Mouse (Mus musculus) heart, embryonic 10.5 days (tissue): Measurements from ENCODE around the gene Trim34a. TPM values are rescaled to one million over a fixed set of nuclear protein-coding genes. Genes with fewer than 3 reads are reported as not detected.
"Not testable (repeated sequence)": the region's sequence is repeated elsewhere in the genome, so short reads cannot be mapped to it uniquely, and the experiment has no call there.

Experiments
- DNase-seq: peaks from one replicate; pipeline ENCODE4 v3.0.0-alpha.2; 2017; ENCODE audit warnings: low spot score
- H3K27ac ChIP-seq: fragments of 300-500 bp; sonication (generic); 2 replicates; pipeline ENCODE4 v1.5.1; 2016; ENCODE audit warnings: mild to moderate bottlenecking
- H3K27me3 ChIP-seq: fragments of 300-500 bp; sonication (generic); 2 replicates; pipeline ENCODE4 v1.6.1; 2016; ENCODE audit warnings: mild to moderate bottlenecking; ENCODE audit not compliant: poor library complexity, insufficient read depth, severe bottlenecking
- H3K36me3 ChIP-seq: fragments of 300-500 bp; sonication (generic); 2 replicates; pipeline ENCODE4 v1.6.1; 2016; ENCODE audit warnings: mild to moderate bottlenecking, moderate library complexity
- H3K4me1 ChIP-seq: fragments of 300-500 bp; sonication (generic); 2 replicates; pipeline ENCODE4 v1.6.1; 2016; ENCODE audit warnings: mild to moderate bottlenecking
- H3K4me3 ChIP-seq: fragments of 300-500 bp; sonication (generic); 2 replicates; pipeline ENCODE4 v1.5.1; 2016; ENCODE audit warnings: mild to moderate bottlenecking, moderate library complexity
- H3K9me3 ChIP-seq: fragments of 300-500 bp; sonication (generic); 2 replicates; pipeline ENCODE4 v1.6.1; 2016; ENCODE audit warnings: mild to moderate bottlenecking, moderate library complexity
- WGBS: fragments of 180-500 bp; shearing (Covaris S2); methylation state at CpG from one replicate; pipeline ENCODE4 v1.1.7; 2016; 5-methylcytosine and 5-hydroxymethylcytosine counted together
- polyA plus RNA-seq: library from polyadenylated mRNA; unstranded; fragments of >200 nt; fragmentation: Nextera tagmentation; extraction: Ambion mirVana; gene quantifications from 2 replicates; pipeline ENCODE4 v1.2.1, GENCODE M21; 2016

Trim34a gene
- polyA plus RNA-seq, 1 experiment from 2014 or later = 1.6 TPM

DNA sequence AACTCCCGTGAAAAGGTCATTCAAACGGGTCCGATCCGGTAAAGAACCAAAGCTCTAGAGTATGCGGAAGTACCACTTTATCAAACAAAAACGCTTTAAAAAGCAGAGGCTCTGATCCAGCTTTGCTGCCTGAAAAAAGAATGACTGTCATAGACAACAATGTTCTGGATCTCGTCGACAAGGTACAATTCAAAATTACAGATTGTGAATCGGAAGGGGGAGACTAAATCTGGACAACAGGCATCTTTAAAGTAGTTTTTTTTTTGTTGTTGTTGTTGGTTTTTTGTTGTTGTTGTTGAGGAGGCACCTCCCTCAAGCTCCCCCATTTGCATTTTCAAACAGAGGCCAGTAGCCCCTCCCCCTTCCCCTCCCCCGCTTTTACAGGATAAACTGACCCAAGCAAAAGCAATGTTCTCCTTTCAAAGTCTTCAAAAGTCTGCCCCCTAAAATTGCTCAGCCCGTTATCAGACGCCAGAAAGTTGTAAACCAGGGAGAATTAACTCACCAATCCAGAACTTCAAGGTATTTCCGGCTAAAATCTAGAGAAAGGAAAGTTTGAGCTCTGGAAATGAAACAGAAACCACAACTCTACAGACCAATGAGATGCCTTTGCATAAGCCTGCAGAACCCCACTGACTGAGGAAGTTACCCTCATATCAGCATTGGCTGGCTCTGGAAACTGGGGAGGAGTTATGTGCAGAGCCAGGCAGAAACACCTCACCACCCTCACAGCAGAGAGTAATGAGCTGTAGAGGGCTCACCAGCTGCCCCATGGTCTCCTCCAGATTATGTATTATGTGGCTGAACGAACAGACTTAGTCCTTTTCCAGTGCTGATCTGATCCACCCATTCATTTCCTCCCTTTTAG is 43.6 kb downstream of the Trim34a start, which contains the start of gene Trim5:
Gene Trim5, minus strand, starts transcription at position 519 of the 868 bp plus-strand sequence.
- not testable (repeated sequence) for H3K9me3 ChIP-seq, H3K27me3 ChIP-seq, DNase-seq, H3K36me3 ChIP-seq, H3K27ac ChIP-seq, H3K4me1 ChIP-seq
- 37% methylated on average over 14 of the region's 14 CpGs for WGBS
- peak within 1 kb of the TSS; percentile 38 for H3K4me3 ChIP-seq

DNA sequence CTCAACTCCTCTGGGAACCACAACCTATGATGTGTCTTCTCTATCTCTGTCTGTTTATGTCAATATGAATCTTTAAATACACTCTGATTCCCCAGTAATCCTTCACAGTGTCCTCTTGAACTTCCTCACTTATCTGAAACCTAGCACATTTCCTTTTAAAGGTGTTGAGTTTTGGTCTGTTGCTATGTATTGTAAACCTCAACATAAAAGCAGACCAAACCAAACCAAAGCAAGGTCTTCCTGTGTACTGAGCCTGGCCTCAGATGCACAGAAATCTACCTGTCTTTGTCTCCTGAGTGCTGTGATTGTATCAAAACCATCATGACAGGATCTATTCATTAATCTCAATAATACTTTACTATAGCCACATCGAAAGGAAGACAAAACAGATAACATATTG is 46.4 kb downstream of the Trim34a start:
- no peak overlapping the region for H3K27ac ChIP-seq
- 90% methylated on average over 1 of the region's 1 CpGs for WGBS
- no peaks in the 10 kb centered on the region for H3K9me3 ChIP-seq
- no peak for DNase-seq
- no peaks in the 10 kb centered on the region for H3K27me3 ChIP-seq
- H3K4me1 ChIP-seq = no peaks in the 10 kb centered on the region
- H3K36me3 ChIP-seq = no peaks in the 10 kb centered on the region
- H3K4me3 ChIP-seq = no peak overlapping the region

- Histone ChIP-seq H3K27me3 (no peaks in the 10 kb centered on the region), H3K36me3 (no peaks in the 10 kb centered on the region), H3K4me1 (no peaks in the 10 kb centered on the region), H3K27ac (no peak overlapping the region), H3K9me3 (no peaks in the 10 kb centered on the region), H3K4me3 (no peak overlapping the region)
- DNase-seq = no peak
- 81% methylated on average over 5 of the region's 5 CpGs for whole genome bisulfite sequencing
Measured at GRCm38 (mm10) chr7:104291638-104292400, 47.6 kb downstream of the Trim34a start.

Other genes with a start within 250 kb of the Trim34a start
- not detected in 2 replicates for gene Olfr638, start 245.7 kb upstream of the Trim34a start, polyA plus RNA-seq
- not detected in 2 replicates for gene Olfr639, start 227.2 kb upstream of the Trim34a start, polyA plus RNA-seq
- gene Olfr640, start 218.9 kb upstream of the Trim34a start, polyA plus RNA-seq = not detected in 2 replicates
- not detected in 2 replicates for gene Olfr641, start 209.0 kb upstream of the Trim34a start, polyA plus RNA-seq
- gene Olfr642, start 191.8 kb upstream of the Trim34a start, polyA plus RNA-seq = not detected in 2 replicates
- not detected in 2 replicates for gene 4930516K23Rik, start 183.0 kb upstream of the Trim34a start, polyA plus RNA-seq
- not detected in 2 replicates for gene Olfr644, start 172.6 kb upstream of the Trim34a start, polyA plus RNA-seq
- not detected in 2 replicates for gene Olfr645, start 159.0 kb upstream of the Trim34a start, polyA plus RNA-seq
- gene Olfr646, start 139.6 kb upstream of the Trim34a start, polyA plus RNA-seq = not detected in 2 replicates
- not detected in 2 replicates for gene Ubqln5, start 114.6 kb upstream of the Trim34a start, polyA plus RNA-seq
- not detected in 2 replicates for gene Olfr643, start 107.1 kb upstream of the Trim34a start, polyA plus RNA-seq
- not detected in 2 replicates for gene Ubqln3, start 101.2 kb upstream of the Trim34a start, polyA plus RNA-seq
- gene Ubqlnl, start 93.9 kb upstream of the Trim34a start, polyA plus RNA-seq = not detected in 2 replicates
- not detected in 2 replicates for gene Olfm5, start 79.6 kb upstream of the Trim34a start, polyA plus RNA-seq
- 0.21 and 0.28 TPM in 2 replicates for gene Olfr648, start 61.1 kb upstream of the Trim34a start, polyA plus RNA-seq
- not detected in 2 replicates for gene Olfr649, start 48.5 kb upstream of the Trim34a start, polyA plus RNA-seq
- gene Trim6, start 25.7 kb upstream of the Trim34a start, polyA plus RNA-seq = 9.8 and 12.3 TPM in 2 replicates
- 0.35 and 0.47 TPM in 2 replicates for gene Trim5, start 43.6 kb downstream of the Trim34a start, polyA plus RNA-seq
- 4.8 and 6.9 TPM in 2 replicates for gene Trim12a, start 71.0 kb downstream of the Trim34a start, polyA plus RNA-seq
- 0.09 TPM in 1 of 2 replicates, not detected in the other for gene Trim34b, start 85.0 kb downstream of the Trim34a start, polyA plus RNA-seq
- 1.2 and 1.6 TPM in 2 replicates for gene Trim12c, start 108.9 kb downstream of the Trim34a start, polyA plus RNA-seq
- gene Trim30b, start 125.4 kb downstream of the Trim34a start, polyA plus RNA-seq = not detected in 2 replicates
- not detected in 2 replicates for gene Trim30c, start 156.4 kb downstream of the Trim34a start, polyA plus RNA-seq
- gene Trim30a, start 220.7 kb downstream of the Trim34a start, polyA plus RNA-seq = 0.44 and 0.59 TPM in 2 replicates